ENCODE assay signal across 8 mouse cellular contexts in genomic region chr7:140941222-140942051, GRCm38 (mm10). TPM values are rescaled to one million over a fixed set of nuclear protein-coding genes. Genes with fewer than 3 reads are reported as not detected.
DNase-seq lines count a peak whose midpoint lies in the region; ATAC-seq lines count a peak whose summit lies in the region.

Gene Pgghg (plus strand): TSS chr7:140941391.

- peak; percentile 90 for ATAC-seq in embryonic facial prominence, embryonic 14.5 days (ENCODE audit: low read depth)
- ATAC-seq in liver, embryonic 13.5 days (ENCODE audit: low read depth) = peak; percentile 86
- peak; percentile 88 for ATAC-seq in stomach, embryonic 15.5 days (ENCODE audit: insufficient read depth, low FRiP score, low read depth)

- peak within 1 kb of the TSS; percentile 97 for H3K27ac ChIP-seq in embryonic facial prominence, embryonic 14.5 days (replicated peaks; ENCODE audit: low read depth, low read length)
- peak within 1 kb of the TSS; percentile 84 for H3K27ac ChIP-seq in liver, embryonic 13.5 days
- peak within 1 kb of the TSS; percentile 97 for H3K27ac ChIP-seq in stomach, embryonic 15.5 days

- H3K4me2 ChIP-seq in embryonic facial prominence, embryonic 14.5 days (ENCODE audit: low read depth, low read length) = peak within 1 kb of the TSS; percentile 78
- peak within 1 kb of the TSS; percentile 77 for H3K4me2 ChIP-seq in liver, embryonic 13.5 days
- peak within 1 kb of the TSS; percentile 64 for H3K4me2 ChIP-seq in stomach, embryonic 15.5 days

- no peaks in the 10 kb centered on the region for H3K27me3 ChIP-seq in embryonic facial prominence, embryonic 14.5 days (replicated peaks; ENCODE audit: control insufficient read depth, insufficient read depth, low read length)
- H3K27me3 ChIP-seq in liver, embryonic 13.5 days = peaks cover 12% of the 10 kb centered on the region
- H3K27me3 ChIP-seq in stomach, embryonic 15.5 days (replicated peaks) = no peaks in the 10 kb centered on the region

- H3K9ac ChIP-seq in embryonic facial prominence, embryonic 14.5 days (ENCODE audit: low read depth, low read length) = peak within 1 kb of the TSS; percentile 83
- peak within 1 kb of the TSS; percentile 73 for H3K9ac ChIP-seq in liver, embryonic 13.5 days
- peak within 1 kb of the TSS; percentile 45 for H3K9ac ChIP-seq in stomach, embryonic 15.5 days

- H3K36me3 ChIP-seq in embryonic facial prominence, embryonic 14.5 days (ENCODE audit: control insufficient read depth, insufficient read depth, low read length) = peaks cover 17% of the 10 kb centered on the region
- H3K36me3 ChIP-seq in liver, embryonic 13.5 days = peaks cover 18% of the 10 kb centered on the region
- peaks cover 2% of the 10 kb centered on the region; the same call in 1 of the 2 replicates for H3K36me3 ChIP-seq in stomach, embryonic 15.5 days

- peak within 1 kb of the TSS; percentile 56 for H3K4me3 ChIP-seq in embryonic facial prominence, embryonic 14.5 days (ENCODE audit: low read depth, low read length)
- peak within 1 kb of the TSS; percentile 64 for H3K4me3 ChIP-seq in liver, embryonic 13.5 days (replicated peaks)
- H3K4me3 ChIP-seq in stomach, embryonic 15.5 days (replicated peaks) = peak within 1 kb of the TSS; percentile 56

- peak; percentile 91 for DNase-seq in CD4-positive helper T cell, adult 2 months (ENCODE audit: low read depth, low spot score)
- peak; percentile 64 to 79 for DNase-seq in adrenal gland, postnatal 4 days (ENCODE audit: low spot score in 2 of 2)
- peak; percentile 94 for DNase-seq in embryonic facial prominence, embryonic 14.5 days (ENCODE audit: low spot score)
- peak; percentile 91 to 94 for DNase-seq in heart, adult 9 months (ENCODE audit: low spot score in 2 of 2)
- peak; percentile 84 to 86 for DNase-seq in kidney, adult 8-10 months
- DNase-seq in liver, embryonic 13.5 days = peak; percentile 69
- peak; percentile 90 for DNase-seq in naive thymus-derived CD4-positive, alpha-beta T cell, adult 2 months (ENCODE audit: low read depth)

- peaks cover 19% of the 10 kb centered on the region for H3K4me1 ChIP-seq in embryonic facial prominence, embryonic 14.5 days (ENCODE audit: control insufficient read depth, insufficient read depth, low read length)
- H3K4me1 ChIP-seq in liver, embryonic 13.5 days (replicated peaks) = peaks cover 47% of the 10 kb centered on the region
- peaks cover 29% of the 10 kb centered on the region for H3K4me1 ChIP-seq in stomach, embryonic 15.5 days

- H3K9me3 ChIP-seq in embryonic facial prominence, embryonic 14.5 days (ENCODE audit: control insufficient read depth, low read length) = no peaks in the 10 kb centered on the region
- H3K9me3 ChIP-seq in liver, embryonic 13.5 days (replicated peaks) = no peaks in the 10 kb centered on the region
- no peaks in the 10 kb centered on the region for H3K9me3 ChIP-seq in stomach, embryonic 15.5 days

- 2% methylated on average over 33 of the region's 33 CpGs for WGBS in embryonic facial prominence, embryonic 14.5 days
- 2% methylated on average over 33 of the region's 33 CpGs for WGBS in liver, embryonic 13.5 days (ENCODE audit: insufficient replicate concordance)
- WGBS in stomach, embryonic 15.5 days = 1% methylated on average over 33 of the region's 33 CpGs

RNA-seq across cellular contexts. Expression of gene Pgghg, which starts in this region (rescaled TPM):
- total RNA-seq in adrenal gland, postnatal 4 days (2021) = 10 to 100 TPM; 41.5 to 44.5 TPM
- 22.7 and 25.5 TPM in 2 replicates for polyA plus RNA-seq in embryonic facial prominence, embryonic 14.5 days (2014; fragmentation: Nextera tagmentation; extraction: Ambion mirVana)
- polyA plus RNA-seq in liver, embryonic 13.5 days (2015; fragmentation: Nextera tagmentation; extraction: Ambion mirVana) = 5.0 and 5.9 TPM in 2 replicates
- polyA plus RNA-seq in stomach, embryonic 15.5 days (2015; fragmentation: Nextera tagmentation; extraction: Ambion mirVana) = 21.2 and 23.5 TPM in 2 replicates

Comparison
In these comparisons a context has a peak if more than half of its experiments do, and no peak if none do; other contexts are left out.
1. Peak in every context shown above with its lines: DNase-seq, ATAC-seq, H3K4me3 ChIP-seq and H3K27ac ChIP-seq.